In genomic region chr2:80046751-80047513, GRCm38 (mm10) we compare ENCODE assay signal across 23 mouse cellular contexts.
A peak's percentile ranks its signal among the peaks of the same experiment; 100 is the strongest.
DNase-seq lines count a peak whose midpoint lies in the region; ATAC-seq and TF ChIP-seq lines count a peak whose summit lies in the region.
"Had no signal": no experiment of that assay in that cellular context is flagged by ENCODE, and none has a peak within 500 bp of the region (broad histone marks: within the 10 kb centered on the region; RNA-seq: fewer than 3 reads in every experiment).

No protein-coding gene starts in this region.

- 0 out of 2 replicates have a peak, but pooled peaks have one; percentile 41 for ATAC-seq in frontal cortex, adult (ENCODE audit: low TSS enrichment)
- ATAC-seq in Patski = peak; percentile 95
- ATAC-seq in kidney, embryonic 15.5 days (replicated peaks; ENCODE audit: low FRiP score) = no peak
- ATAC-seq: CD4-positive, CD25-positive, alpha-beta regulatory T cell, adult 4 months; forebrain, embryonic 15.5 days; intestine, postnatal 0 days had no signal

- no peak for DNase-seq in frontal cortex, postnatal 25 days (ENCODE audit: low spot score in 2 of 2)
- DNase-seq in Patski (ENCODE audit: low read depth, low spot score) = peak; percentile 66
- no peak for DNase-seq in adrenal gland, adult 18-20 months (ENCODE audit: low spot score in 2 of 2)
- DNase-seq in cerebellum, adult 9-11 months = no peak
- DNase-seq: adrenal gland, postnatal 10 days; adrenal gland, postnatal 36 days; cerebellum, adult 11 months; cerebellum, adult 2 months; cerebellum, postnatal 10 days; cerebellum, postnatal 36 days; gastrocnemius, adult 2 months; gastrocnemius, postnatal 14 days; heart, adult 11 months had no signal

- no peaks in the 10 kb centered on the region for H3K9me3 ChIP-seq in kidney, embryonic 15.5 days (replicated peaks)
- H3K9me3 ChIP-seq: forebrain, embryonic 12.5 days; forebrain, embryonic 15.5 days; hindbrain, embryonic 12.5 days; hindbrain, embryonic 15.5 days had no signal

- no peak overlapping the region for H3K4me2 ChIP-seq in kidney, embryonic 15.5 days
- H3K4me2 ChIP-seq: forebrain, embryonic 12.5 days; forebrain, embryonic 15.5 days; heart, embryonic 11.5 days; hindbrain, embryonic 12.5 days; hindbrain, embryonic 15.5 days had no signal

- POLR2A ChIA-PET in Patski (lab: Charles Lee) = no interaction called here

- no peaks in the 10 kb centered on the region for H3K36me3 ChIP-seq in kidney, embryonic 15.5 days
- H3K36me3 ChIP-seq: forebrain, embryonic 12.5 days; forebrain, embryonic 15.5 days; hindbrain, embryonic 12.5 days; hindbrain, embryonic 15.5 days had no signal

- no peak overlapping the region for H3K9ac ChIP-seq in kidney, embryonic 15.5 days
- H3K9ac ChIP-seq: forebrain, embryonic 12.5 days; forebrain, embryonic 15.5 days; hindbrain, embryonic 12.5 days; hindbrain, embryonic 15.5 days had no signal

- CTCF ChIA-PET in Patski (lab: Charles Lee) = interaction anchor here (0.7 to 1.4 kb wide), 4 partner anchors 9 to 19 kb away, joined by 3 to 5 read pairs (median 4); no protein-coding TSS in a partner anchor

- in situ Hi-C loops in Patski (cut with MboI; ENCODE audit: low pct_unique_long_range_greater_than_20kb) = no loop called here

- TF ChIP-seq CTCF in Patski (IDR thresholded peaks at IDR 0.05) = no peak
- TF ChIP-seq CTCF in embryonic fibroblast, embryonic 13.5 days (IDR thresholded peaks at IDR 0.05; ENCODE audit: borderline replicate concordance, insufficient read depth, low read length) = no peak

- no peaks in the 10 kb centered on the region for H3K27me3 ChIP-seq in Patski
- no peaks in the 10 kb centered on the region for H3K27me3 ChIP-seq in kidney, embryonic 15.5 days
- H3K27me3 ChIP-seq: forebrain, embryonic 12.5 days; forebrain, embryonic 15.5 days; hindbrain, embryonic 12.5 days; hindbrain, embryonic 15.5 days had no signal

- peak overlapping the region; percentile 95 for H3K27ac ChIP-seq in embryonic fibroblast, embryonic 13.5 days (ENCODE audit: insufficient read depth, low read length)
- H3K27ac ChIP-seq in kidney, embryonic 15.5 days = no peak overlapping the region
- H3K27ac ChIP-seq: forebrain, embryonic 12.5 days; forebrain, embryonic 15.5 days; gastrocnemius, adult 2 months; hindbrain, embryonic 12.5 days; hindbrain, embryonic 15.5 days had no signal

- no peak overlapping the region for H3K4me3 ChIP-seq in embryonic fibroblast, embryonic 13.5 days (ENCODE audit: insufficient read depth, low read length)
- H3K4me3 ChIP-seq in kidney, embryonic 15.5 days (replicated peaks) = no peak overlapping the region
- H3K4me3 ChIP-seq: forebrain, embryonic 12.5 days; forebrain, embryonic 15.5 days; gastrocnemius, adult 2 months; hindbrain, embryonic 12.5 days; hindbrain, embryonic 15.5 days had no signal

- TF ChIP-seq POLR2A in embryonic fibroblast, embryonic 13.5 days (IDR thresholded peaks at IDR 0.05; ENCODE audit: low read depth, low read length) = 0 out of 2 replicates have a peak, but pooled peaks have one; percentile 11

- 75% methylated on average over 4 of the region's 4 CpGs for WGBS in kidney, embryonic 15.5 days

- H3K4me1 ChIP-seq in embryonic fibroblast, embryonic 13.5 days (ENCODE audit: control insufficient read depth, insufficient read depth, low read length) = peaks cover 6% of the 10 kb centered on the region
- H3K4me1 ChIP-seq in kidney, embryonic 15.5 days = no peaks in the 10 kb centered on the region
- H3K4me1 ChIP-seq: forebrain, embryonic 12.5 days; forebrain, embryonic 15.5 days; hindbrain, embryonic 12.5 days; hindbrain, embryonic 15.5 days had no signal
